Mouse (Mus musculus): ENCODE measurements around the gene Gm20604.

Gene Gm20604

DNA sequence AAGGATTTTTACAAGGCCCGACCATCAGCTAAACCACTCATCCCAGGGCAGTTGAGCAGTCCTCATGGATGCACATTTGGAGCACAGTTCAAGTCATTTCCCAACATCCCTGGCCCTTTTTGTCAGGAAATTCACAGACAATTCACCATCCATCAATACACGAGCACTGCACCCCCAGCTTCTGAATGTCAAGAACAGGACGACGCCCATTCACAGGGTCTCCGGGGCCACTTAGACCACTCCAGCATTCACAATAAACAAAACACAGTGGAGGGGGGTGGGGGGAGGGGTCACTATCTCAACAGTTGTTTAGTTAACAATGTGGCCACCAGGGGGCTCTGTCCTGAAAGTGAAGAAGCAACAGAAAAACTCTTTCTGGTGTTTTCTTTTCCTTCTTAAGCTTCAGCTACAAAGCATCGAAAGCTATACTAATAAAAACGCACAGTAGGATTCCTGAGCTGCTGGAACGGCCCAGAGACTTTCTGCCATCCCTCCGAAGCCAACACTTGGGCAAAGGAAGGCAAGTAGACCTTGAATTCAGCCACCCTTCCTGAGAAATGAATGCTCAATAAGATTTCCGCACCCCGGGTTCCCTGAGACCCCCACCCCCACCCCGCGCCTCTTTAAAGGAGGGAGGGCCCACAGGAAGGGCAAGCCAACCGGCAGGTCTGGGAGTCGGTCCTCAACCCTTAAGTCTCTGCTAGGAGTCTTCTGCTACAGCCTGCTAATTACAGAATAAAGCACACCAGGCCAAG, 55.9 kb downstream of the Gm20604 start:
- Histone ChIP-seq H3K4me3 (replicated peaks; ENCODE audit: low read length) (peak overlapping the region; percentile 90), H3K36me3 (ENCODE audit: insufficient read depth, low read length) (peaks cover 19% of the 10 kb centered on the region)
- TF ChIP-seq NANOG (IDR thresholded peaks at IDR 0.05; ENCODE audit: borderline replicate concordance, low read length) (no peak; the same call in 1 of the 2 replicates), CTCF (conservative IDR thresholded peaks at IDR 0.05; ENCODE audit: low read length) (peak; percentile 39)

DNA sequence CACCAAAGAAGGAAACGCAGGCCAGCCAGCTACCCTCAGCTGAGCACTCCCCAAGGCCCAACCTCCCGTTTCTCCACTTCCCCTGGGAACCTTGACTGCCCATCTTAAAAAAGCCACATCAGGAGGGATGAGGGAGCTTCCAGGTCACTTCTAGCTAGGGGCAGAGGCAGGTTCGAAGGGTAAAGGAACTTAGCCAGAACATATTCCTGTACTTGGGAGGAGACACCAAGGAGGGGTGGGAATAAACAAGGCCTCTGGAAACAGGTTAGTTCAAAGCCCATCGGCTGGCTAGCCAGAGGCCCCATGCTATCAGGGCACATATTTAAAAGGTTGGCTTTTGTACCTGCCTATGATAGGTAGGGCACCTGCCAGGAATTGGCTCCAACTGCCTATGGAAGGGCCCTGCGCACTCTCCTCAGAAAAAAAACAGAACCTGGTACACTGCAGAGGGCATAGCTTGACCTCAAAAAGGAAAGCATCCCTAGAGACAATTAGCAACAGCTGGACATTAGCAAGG, 56.7 kb downstream of the Gm20604 start:
- no peaks in the 10 kb centered on the region for H3K9me3 ChIP-seq (ENCODE audit: low read length)
- peak overlapping the region; percentile 90 for H3K4me3 ChIP-seq (replicated peaks; ENCODE audit: low read length)
- peaks cover 3% of the 10 kb centered on the region; the same call in 1 of the 2 replicates for H3K27me3 ChIP-seq (ENCODE audit: insufficient read depth, low read length)
- H3K36me3 ChIP-seq (ENCODE audit: insufficient read depth, low read length) = peaks cover 23% of the 10 kb centered on the region
- TF ChIP-seq CTCF (conservative IDR thresholded peaks at IDR 0.05; ENCODE audit: low read length) (no peak), NANOG (IDR thresholded peaks at IDR 0.05; ENCODE audit: borderline replicate concordance, low read length) (no peak), POU5F1 (IDR thresholded peaks at IDR 0.05; ENCODE audit: borderline replicate concordance, low read length) (no peak)
- peaks cover 88% of the 10 kb centered on the region for H3K4me1 ChIP-seq (replicated peaks; ENCODE audit: low read depth, low read length)

More for the DNA sequence above, 55.9 kb downstream of the Gm20604 start:
- H3K9me3 ChIP-seq (ENCODE audit: low read length) = no peaks in the 10 kb centered on the region
- H3K4me1 ChIP-seq (replicated peaks; ENCODE audit: low read depth, low read length) = peaks cover 88% of the 10 kb centered on the region
- H3K27me3 ChIP-seq (ENCODE audit: insufficient read depth, low read length) = peaks cover 3% of the 10 kb centered on the region; the same call in 1 of the 2 replicates

DNA sequence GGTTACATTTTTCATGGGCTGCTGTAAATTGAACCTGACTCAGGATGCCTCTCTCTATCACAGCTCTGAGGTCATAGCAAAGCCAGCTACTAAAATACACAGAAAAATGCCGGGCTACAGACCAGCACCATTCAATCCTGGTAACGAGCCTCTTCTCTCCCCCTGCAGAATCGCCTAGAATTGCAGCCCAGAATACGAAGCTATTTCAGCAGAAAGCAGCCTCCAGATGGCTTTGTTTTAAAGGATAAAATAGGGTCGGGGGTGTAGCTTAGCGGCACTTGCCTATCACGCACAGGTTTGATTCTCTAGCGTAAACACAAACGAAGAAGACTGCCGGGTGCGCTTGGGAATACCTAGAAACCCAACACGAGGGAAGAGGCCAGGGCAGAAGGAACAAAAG, 58.0 kb downstream of the Gm20604 start:
- Histone ChIP-seq H3K4me1 (replicated peaks; ENCODE audit: low read depth, low read length) (peaks cover 88% of the 10 kb centered on the region), H3K36me3 (ENCODE audit: insufficient read depth, low read length) (peaks cover 23% of the 10 kb centered on the region), H3K4me3 (replicated peaks; ENCODE audit: low read length) (peak overlapping the region; percentile 90), H3K9me3 (ENCODE audit: low read length) (no peaks in the 10 kb centered on the region), H3K27me3 (ENCODE audit: insufficient read depth, low read length) (0 out of 2 replicates have a peak, but pooled peaks cover 3% of the 10 kb centered on the region)
- no peak for TF ChIP-seq POU5F1 (IDR thresholded peaks at IDR 0.05; ENCODE audit: borderline replicate concordance, low read length)
- TF ChIP-seq CTCF (conservative IDR thresholded peaks at IDR 0.05; ENCODE audit: low read length) = no peak
- TF ChIP-seq NANOG (IDR thresholded peaks at IDR 0.05; ENCODE audit: borderline replicate concordance, low read length) = no peak

DNA sequence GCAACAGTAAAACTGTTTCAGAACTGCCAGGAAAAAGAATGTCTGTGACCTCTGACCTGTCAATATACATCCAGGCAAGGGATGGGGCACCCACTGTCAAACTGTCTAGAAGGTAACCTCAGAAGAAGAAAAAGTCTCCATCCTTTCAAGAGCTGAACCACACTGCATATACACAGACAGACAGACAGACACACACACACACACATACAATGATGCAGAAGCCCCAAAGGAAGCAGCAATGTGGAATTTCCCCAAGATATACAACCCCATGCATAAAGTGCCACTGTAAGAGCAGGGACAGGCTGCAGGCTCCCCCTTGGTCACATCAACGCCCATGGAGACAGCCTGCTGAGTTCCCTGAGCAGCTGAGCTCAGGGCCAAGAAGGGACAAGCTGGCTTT, 59.3 kb downstream of the Gm20604 start:
- peak overlapping the region; percentile 53 for H3K4me3 ChIP-seq (replicated peaks; ENCODE audit: low read length)
- H3K4me1 ChIP-seq (replicated peaks; ENCODE audit: low read depth, low read length) = peaks cover 99% of the 10 kb centered on the region
- TF ChIP-seq CTCF (conservative IDR thresholded peaks at IDR 0.05; ENCODE audit: low read length) (no peak), POU5F1 (IDR thresholded peaks at IDR 0.05; ENCODE audit: borderline replicate concordance, low read length) (no peak), NANOG (IDR thresholded peaks at IDR 0.05; ENCODE audit: borderline replicate concordance, low read length) (no peak)
- no peaks in the 10 kb centered on the region for H3K9me3 ChIP-seq (ENCODE audit: low read length)
- 0 out of 2 replicates have a peak, but pooled peaks cover 3% of the 10 kb centered on the region for H3K27me3 ChIP-seq (ENCODE audit: insufficient read depth, low read length)
- peaks cover 30% of the 10 kb centered on the region for H3K36me3 ChIP-seq (ENCODE audit: insufficient read depth, low read length)

DNA sequence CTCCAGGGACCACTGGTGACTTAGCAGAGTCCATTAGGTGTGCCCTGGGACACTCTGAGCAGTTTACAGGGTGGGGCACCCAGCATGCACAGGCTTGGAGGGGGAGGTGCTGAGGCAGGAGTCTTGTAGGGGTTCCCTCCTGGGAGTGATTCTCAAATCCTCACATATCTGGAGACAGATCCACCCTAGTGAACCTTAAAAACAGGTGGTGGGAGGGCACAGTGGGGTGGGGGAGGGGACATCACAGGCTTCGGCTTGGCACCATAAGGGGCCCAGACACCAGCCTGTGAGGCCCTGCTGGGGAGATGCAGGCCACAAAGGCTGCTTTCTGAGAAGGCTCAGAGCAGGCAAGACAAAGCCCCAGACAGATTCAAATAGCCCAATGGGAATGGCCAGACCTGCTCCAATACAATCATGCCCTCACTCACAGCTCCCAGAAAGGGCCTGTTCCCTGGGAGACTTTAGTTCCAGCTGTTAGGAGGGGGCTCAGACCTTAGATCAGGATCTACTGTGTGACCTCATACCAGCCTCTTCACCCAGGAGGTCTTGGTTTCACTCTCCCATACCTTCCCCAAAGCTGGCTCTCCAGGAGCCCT, 60.3 kb downstream of the Gm20604 start:
- H3K27me3 ChIP-seq (ENCODE audit: insufficient read depth, low read length) = no peaks in the 10 kb centered on the region
- no peaks in the 10 kb centered on the region for H3K9me3 ChIP-seq (ENCODE audit: low read length)
- TF ChIP-seq CTCF (conservative IDR thresholded peaks at IDR 0.05; ENCODE audit: low read length) (no peak), POU5F1 (IDR thresholded peaks at IDR 0.05; ENCODE audit: borderline replicate concordance, low read length) (no peak)
- H3K4me1 ChIP-seq (replicated peaks; ENCODE audit: low read depth, low read length) = peaks cover 99% of the 10 kb centered on the region
- peaks cover 40% of the 10 kb centered on the region for H3K36me3 ChIP-seq (ENCODE audit: insufficient read depth, low read length)
- H3K4me3 ChIP-seq (replicated peaks; ENCODE audit: low read length) = peak overlapping the region; percentile 53

DNA sequence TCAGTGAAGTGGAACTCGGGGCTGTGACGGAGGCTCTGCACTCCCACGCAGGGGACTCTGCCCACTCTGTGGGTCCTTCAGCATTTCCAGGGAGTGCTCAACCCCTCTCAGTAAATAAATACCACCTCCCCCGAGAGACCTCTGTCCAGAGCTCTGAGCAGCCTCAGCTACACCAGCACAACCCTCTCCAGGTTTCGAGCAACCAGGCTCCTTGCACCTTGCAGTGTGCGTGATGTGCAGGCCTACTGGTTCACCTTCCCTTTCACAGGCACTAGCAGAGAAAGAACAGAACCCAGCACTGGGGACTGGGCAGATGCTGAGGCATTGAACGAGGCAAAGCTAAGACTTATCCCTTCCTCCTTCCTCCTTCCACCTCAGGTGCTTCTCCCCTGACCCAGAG, 61.1 kb downstream of the Gm20604 start:
- TF ChIP-seq POU5F1 (IDR thresholded peaks at IDR 0.05; ENCODE audit: borderline replicate concordance, low read length) = no peak
- TF ChIP-seq NANOG (IDR thresholded peaks at IDR 0.05; ENCODE audit: borderline replicate concordance, low read length) = no peak
- TF ChIP-seq CTCF (conservative IDR thresholded peaks at IDR 0.05; ENCODE audit: low read length) = no peak
- Histone ChIP-seq H3K36me3 (ENCODE audit: insufficient read depth, low read length) (peaks cover 48% of the 10 kb centered on the region), H3K4me1 (replicated peaks; ENCODE audit: low read depth, low read length) (peaks cover 100% of the 10 kb centered on the region), H3K9me3 (ENCODE audit: low read length) (no peaks in the 10 kb centered on the region), H3K27me3 (ENCODE audit: insufficient read depth, low read length) (no peaks in the 10 kb centered on the region), H3K4me3 (replicated peaks; ENCODE audit: low read length) (peak overlapping the region; percentile 53)

DNA sequence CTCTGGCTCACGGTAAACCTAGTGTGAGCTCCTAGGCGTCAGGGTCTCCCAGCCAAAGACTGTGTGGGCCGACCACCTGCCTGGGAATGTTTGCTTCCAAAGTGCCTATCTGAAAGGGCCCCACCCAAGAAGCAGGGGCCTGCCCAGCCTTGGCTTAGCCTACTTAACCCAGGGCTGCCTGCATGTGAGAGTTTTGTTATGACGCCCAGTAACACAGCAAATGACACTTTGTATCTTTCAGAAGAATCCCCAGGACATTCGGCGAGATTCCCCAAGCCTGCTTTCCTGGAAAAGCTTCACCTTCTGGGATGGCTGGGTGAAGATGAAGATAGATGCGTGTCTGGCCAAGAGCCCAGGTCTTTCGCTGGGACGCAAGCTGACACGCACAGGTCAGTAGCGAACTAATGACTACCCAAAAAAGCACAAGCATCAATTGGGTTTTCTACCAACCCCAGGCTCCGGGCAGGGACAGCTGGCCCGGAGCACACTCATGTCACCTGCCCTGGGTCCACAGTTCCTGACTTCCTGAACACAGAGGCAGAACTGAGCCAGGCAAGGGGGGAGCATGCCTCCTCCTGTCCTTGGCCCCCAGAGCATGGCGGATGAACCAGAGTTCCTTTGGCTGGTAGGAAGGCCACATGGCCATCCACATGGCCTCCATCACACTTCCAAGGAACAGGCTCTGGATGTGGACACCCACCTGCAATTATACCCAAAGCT, 61.7 kb downstream of the Gm20604 start:
- H3K4me3 ChIP-seq (replicated peaks; ENCODE audit: low read length) = peak overlapping the region; percentile 53
- H3K9me3 ChIP-seq (ENCODE audit: low read length) = no peaks in the 10 kb centered on the region
- H3K4me1 ChIP-seq (replicated peaks; ENCODE audit: low read depth, low read length) = peaks cover 100% of the 10 kb centered on the region
- no peaks in the 10 kb centered on the region for H3K27me3 ChIP-seq (ENCODE audit: insufficient read depth, low read length)
- H3K36me3 ChIP-seq (ENCODE audit: insufficient read depth, low read length) = peaks cover 52% of the 10 kb centered on the region
- TF ChIP-seq POU5F1 (IDR thresholded peaks at IDR 0.05; ENCODE audit: borderline replicate concordance, low read length) (no peak), NANOG (IDR thresholded peaks at IDR 0.05; ENCODE audit: borderline replicate concordance, low read length) (no peak), CTCF (conservative IDR thresholded peaks at IDR 0.05; ENCODE audit: low read length) (no peak)
